Mouse (Mus musculus): Measurements from ENCODE around the gene Wrap73. TPM values are rescaled to one million over a fixed set of nuclear protein-coding genes. Genes with fewer than 3 reads are reported as not detected.

Gene Wrap73
- polyA plus RNA-seq, 1 experiment from 2014 or later, result 46.0 TPM

DNA sequence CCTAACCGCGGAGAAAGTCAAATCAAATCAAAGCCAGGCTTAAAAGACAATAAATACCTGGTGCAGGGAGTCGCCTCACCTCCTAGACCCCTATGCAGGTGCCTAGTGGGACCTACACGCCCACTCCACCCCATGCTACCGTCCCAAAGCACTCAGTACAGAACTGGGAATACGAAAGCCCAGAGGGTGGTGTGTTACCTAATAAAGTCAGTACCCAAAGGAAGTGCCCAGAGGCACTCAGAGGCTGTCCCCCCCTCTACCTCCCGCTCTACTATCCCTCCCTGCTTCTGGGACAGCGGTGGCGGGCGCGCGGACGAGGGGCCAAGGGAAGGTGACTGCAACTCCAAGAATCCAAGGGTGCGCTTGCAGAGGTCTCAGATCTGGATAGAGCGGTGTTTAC, 27.8 kb downstream of the Wrap73 start:
- Histone ChIP-seq H3K4me1 (replicated peaks) (peaks cover 34% of the 10 kb centered on the region), H3K27ac (no peak overlapping the region), H3K4me3 (peak overlapping the region; percentile 56), H3K36me3 (no peaks in the 10 kb centered on the region), H3K9me3 (no peaks in the 10 kb centered on the region), H3K4me2 (peak overlapping the region; percentile 97), H3K27me3 (peaks cover 54% of the 10 kb centered on the region), H3K9ac (0 out of 2 replicates have a peak overlapping the region, but pooled peaks have one; percentile 72)
- WGBS, result under 1% methylated on average over 15 of the region's 15 CpGs
- ATAC-seq (ENCODE audit: low FRiP score), result peak; percentile 29; the same call in 1 of the 2 replicates

DNA sequence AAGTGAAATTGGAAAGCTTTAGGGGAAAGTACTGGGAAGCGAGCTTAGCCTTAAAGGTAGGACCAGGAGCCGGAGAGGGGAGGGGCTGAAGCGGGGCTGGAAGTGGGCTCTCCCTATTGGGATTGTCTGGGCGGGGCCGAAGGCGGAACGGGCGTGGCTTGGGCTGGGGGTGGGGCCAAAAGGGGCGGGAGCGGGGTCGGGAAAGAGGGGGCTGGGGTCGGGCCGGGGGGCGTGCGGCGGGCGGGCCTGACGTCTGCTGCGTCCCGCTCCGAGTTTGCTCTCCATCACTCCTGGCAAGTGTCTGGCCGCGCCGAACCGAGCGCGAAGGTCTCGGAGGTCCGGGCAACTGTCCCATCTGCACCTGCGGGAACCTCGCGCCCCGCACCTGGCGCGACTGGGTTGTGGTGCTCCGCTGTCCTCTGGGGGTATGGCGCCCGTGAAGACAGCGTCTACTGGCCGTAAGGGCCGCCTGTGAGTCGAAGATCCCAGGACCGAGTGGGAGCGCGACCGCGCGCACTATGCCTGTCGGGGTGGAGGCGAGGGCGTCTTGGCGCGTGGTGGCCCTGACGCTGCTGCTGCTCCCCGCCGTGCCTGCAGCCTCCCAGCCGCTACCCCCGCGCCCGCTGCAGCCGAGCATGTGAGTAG, 28.5 kb downstream of the Wrap73 start, which contains the start of gene Megf6:
Gene Megf6 (plus strand): TSS at position 225 of the 645 bp plus-strand sequence.
- Histone ChIP-seq H3K9ac (peak within 1 kb of the TSS; percentile 72), H3K4me1 (replicated peaks) (peaks cover 34% of the 10 kb centered on the region), H3K9me3 (no peaks in the 10 kb centered on the region), H3K4me2 (peak within 1 kb of the TSS; percentile 97), H3K36me3 (no peaks in the 10 kb centered on the region), H3K4me3 (peak within 1 kb of the TSS; percentile 56), H3K27me3 (peaks cover 54% of the 10 kb centered on the region), H3K27ac (peak within 1 kb of the TSS; percentile 8; the same call in 1 of the 2 replicates)
- ATAC-seq (ENCODE audit: low FRiP score), result peak; percentile 53
- under 1% methylated on average over 57 of the region's 61 CpGs for WGBS

DNA sequence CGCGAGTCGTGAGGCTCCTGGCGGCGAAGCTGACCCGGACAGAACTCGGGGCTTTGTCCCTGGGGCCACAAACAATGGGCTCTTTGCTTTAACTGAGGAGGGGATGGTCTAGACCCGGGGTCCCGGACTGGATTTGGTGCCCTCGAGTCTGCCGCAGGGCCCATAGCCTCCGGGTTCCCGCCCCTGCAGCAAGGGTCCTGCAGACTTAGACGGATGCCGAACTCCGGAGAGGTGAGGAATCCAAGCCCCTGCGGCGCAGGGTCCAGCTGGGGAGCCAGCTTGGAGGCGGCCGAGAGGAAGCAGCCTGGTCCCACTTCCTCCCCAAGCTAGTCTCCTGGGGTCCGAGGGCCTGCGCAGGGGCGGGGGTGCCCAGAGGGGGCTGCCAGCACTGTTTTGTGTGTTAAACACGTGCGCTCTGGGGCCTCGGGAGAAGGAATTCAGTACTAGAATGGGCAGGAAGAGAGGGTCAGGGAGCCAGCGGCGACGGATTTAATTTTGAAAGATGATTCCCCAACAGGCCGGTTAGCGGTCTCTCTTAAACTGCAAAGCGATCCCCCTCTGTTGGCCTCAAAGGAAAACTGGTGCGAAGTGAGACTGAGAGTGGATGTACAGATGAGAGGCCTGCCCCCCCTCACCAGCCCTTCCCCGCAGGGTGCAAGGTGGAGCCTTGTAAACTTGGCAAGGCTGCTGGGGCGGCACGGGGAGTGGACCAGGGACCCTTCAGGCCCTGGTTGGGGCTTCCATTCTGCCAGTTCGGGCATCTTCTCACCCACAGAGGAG, 29.2 kb downstream of the Wrap73 start:
- Histone ChIP-seq H3K4me3 (peak overlapping the region; percentile 56), H3K4me2 (peak overlapping the region; percentile 97), H3K9me3 (no peaks in the 10 kb centered on the region), H3K9ac (peak overlapping the region; percentile 72), H3K36me3 (no peaks in the 10 kb centered on the region), H3K27ac (peak overlapping the region; percentile 8; the same call in 1 of the 2 replicates), H3K27me3 (peaks cover 54% of the 10 kb centered on the region), H3K4me1 (replicated peaks) (peaks cover 34% of the 10 kb centered on the region)
- ATAC-seq (ENCODE audit: low FRiP score), result peak; percentile 18
- 1% methylated on average over 37 of the region's 37 CpGs for WGBS

- Histone ChIP-seq H3K27me3 (peaks cover 54% of the 10 kb centered on the region), H3K4me1 (replicated peaks) (peaks cover 34% of the 10 kb centered on the region), H3K36me3 (no peaks in the 10 kb centered on the region), H3K9ac (peak overlapping the region; percentile 72), H3K9me3 (no peaks in the 10 kb centered on the region), H3K4me3 (peak overlapping the region; percentile 56), H3K27ac (no peak overlapping the region), H3K4me2 (peak overlapping the region; percentile 97)
- no peak for ATAC-seq (ENCODE audit: low FRiP score)
- 41% methylated on average over 13 of the region's 13 CpGs for WGBS
Measured at GRCm38 (mm10) chr4:154171931-154172604, 29.9 kb downstream of the Wrap73 start.

DNA sequence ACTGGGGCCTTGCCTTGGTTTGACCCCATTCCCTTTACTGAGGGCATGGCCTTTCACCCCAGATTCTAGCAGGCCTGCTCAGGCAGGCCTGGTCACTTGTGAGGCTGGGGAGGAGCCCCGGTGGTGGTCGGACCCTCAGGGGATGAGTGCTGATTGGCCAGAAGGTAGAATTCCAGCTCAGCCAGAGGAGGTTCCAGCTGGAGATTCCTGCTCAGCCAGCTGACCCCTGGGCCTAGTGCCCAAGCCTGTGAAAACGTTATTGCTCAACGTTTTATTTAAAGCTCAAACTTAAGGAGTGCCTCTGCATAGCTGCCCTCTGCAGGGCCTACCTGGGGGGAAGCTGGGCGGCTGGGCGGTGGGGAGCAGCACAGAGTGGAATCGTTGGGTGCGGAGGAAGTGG, 35.1 kb downstream of the Wrap73 start:
- H3K9me3 ChIP-seq, result no peaks in the 10 kb centered on the region
- no peak overlapping the region for H3K9ac ChIP-seq
- WGBS, result 67% methylated on average over 8 of the region's 8 CpGs
- H3K4me3 ChIP-seq, result no peak overlapping the region
- H3K4me2 ChIP-seq, result no peak overlapping the region
- ATAC-seq (ENCODE audit: low FRiP score), result no peak
- peaks cover 8% of the 10 kb centered on the region for H3K4me1 ChIP-seq (replicated peaks)
- peaks cover 14% of the 10 kb centered on the region for H3K27me3 ChIP-seq
- H3K27ac ChIP-seq, result no peak overlapping the region
- H3K36me3 ChIP-seq, result no peaks in the 10 kb centered on the region

GRCm38 (mm10) chr4:154181001-154181400, 38.8 kb downstream of the Wrap73 start:
- Histone ChIP-seq H3K4me2 (no peak overlapping the region), H3K4me1 (replicated peaks) (no peaks in the 10 kb centered on the region), H3K36me3 (no peaks in the 10 kb centered on the region), H3K9ac (no peak overlapping the region), H3K4me3 (no peak overlapping the region), H3K27ac (no peak overlapping the region), H3K9me3 (no peaks in the 10 kb centered on the region), H3K27me3 (no peaks in the 10 kb centered on the region)
- 91% methylated on average over 7 of the region's 7 CpGs for WGBS
- ATAC-seq (ENCODE audit: low FRiP score), result no peak

- ATAC-seq (ENCODE audit: low FRiP score), result no peak
- Histone ChIP-seq H3K4me2 (no peak overlapping the region), H3K27ac (no peak overlapping the region), H3K9ac (no peak overlapping the region), H3K36me3 (no peaks in the 10 kb centered on the region), H3K9me3 (no peaks in the 10 kb centered on the region), H3K4me1 (replicated peaks) (peaks cover 3% of the 10 kb centered on the region; the same call in 1 of the 2 replicates), H3K27me3 (no peaks in the 10 kb centered on the region), H3K4me3 (no peak overlapping the region)
- 75% methylated on average over 5 of the region's 5 CpGs for WGBS
Measured at GRCm38 (mm10) chr4:154183566-154183965, 41.4 kb downstream of the Wrap73 start.

DNA sequence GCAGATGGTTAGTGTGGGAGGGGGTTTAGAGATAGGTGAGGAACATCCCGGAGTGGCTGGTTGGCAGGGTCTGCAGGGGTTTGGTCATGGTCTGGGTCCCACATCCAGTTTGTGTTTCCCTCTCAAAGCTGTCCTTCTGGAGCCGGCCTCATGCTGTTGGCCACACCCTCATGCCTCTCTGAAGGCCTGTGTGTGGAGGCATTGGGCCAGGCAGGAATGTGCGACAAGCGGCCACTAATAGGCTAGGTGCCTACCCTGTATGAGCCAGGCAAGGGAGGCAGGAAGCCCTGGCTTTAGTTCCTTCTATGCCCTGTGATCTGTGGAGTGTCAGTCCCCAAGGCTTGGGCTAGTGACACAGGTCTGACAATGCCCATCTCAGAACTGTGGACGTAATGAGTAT, 42.8 kb downstream of the Wrap73 start:
- H3K9ac ChIP-seq, result no peak overlapping the region; the same call in 1 of the 2 replicates
- no peak overlapping the region for H3K27ac ChIP-seq
- ATAC-seq (ENCODE audit: low FRiP score), result no peak
- no peak overlapping the region for H3K4me2 ChIP-seq
- H3K27me3 ChIP-seq, result no peaks in the 10 kb centered on the region
- H3K36me3 ChIP-seq, result no peaks in the 10 kb centered on the region
- H3K4me1 ChIP-seq (replicated peaks), result peaks cover 3% of the 10 kb centered on the region; the same call in 1 of the 2 replicates
- H3K9me3 ChIP-seq, result no peaks in the 10 kb centered on the region
- 79% methylated on average over 5 of the region's 5 CpGs for WGBS
- no peak overlapping the region for H3K4me3 ChIP-seq

DNA sequence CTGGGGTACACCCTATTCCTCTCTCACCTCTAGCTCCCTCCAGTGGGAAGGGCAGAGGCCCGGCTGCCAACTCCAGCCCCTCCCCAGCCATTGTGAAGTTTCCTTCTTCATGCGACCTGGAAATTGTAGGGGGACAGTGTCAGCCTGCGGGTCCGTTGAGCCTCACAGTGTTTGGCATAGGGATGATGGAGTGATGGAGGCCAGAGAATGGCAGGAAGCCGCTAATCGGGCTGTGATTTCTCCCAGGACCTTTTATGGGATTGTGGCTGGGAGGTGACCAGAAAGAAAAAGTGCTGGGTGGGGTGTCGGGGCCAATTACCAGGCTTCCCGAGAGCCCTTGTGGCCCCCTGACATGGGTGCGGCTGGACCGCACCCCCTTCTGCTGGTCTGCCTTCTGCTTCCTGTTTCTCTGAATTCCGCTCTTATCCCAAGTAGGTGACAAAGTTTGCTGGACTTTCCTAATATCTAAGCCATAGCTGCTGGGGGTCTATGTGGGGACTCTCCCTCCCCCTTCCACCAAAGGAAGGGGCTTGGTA, 43.9 kb downstream of the Wrap73 start:
- Histone ChIP-seq H3K4me3 (no peak overlapping the region), H3K27me3 (no peaks in the 10 kb centered on the region), H3K4me2 (no peak overlapping the region), H3K9ac (no peak overlapping the region), H3K4me1 (replicated peaks) (peaks cover 3% of the 10 kb centered on the region; the same call in 1 of the 2 replicates), H3K36me3 (no peaks in the 10 kb centered on the region), H3K27ac (no peak overlapping the region), H3K9me3 (no peaks in the 10 kb centered on the region)
- no peak for ATAC-seq (ENCODE audit: low FRiP score)
- WGBS, result 91% methylated on average over 11 of the region's 11 CpGs

DNA sequence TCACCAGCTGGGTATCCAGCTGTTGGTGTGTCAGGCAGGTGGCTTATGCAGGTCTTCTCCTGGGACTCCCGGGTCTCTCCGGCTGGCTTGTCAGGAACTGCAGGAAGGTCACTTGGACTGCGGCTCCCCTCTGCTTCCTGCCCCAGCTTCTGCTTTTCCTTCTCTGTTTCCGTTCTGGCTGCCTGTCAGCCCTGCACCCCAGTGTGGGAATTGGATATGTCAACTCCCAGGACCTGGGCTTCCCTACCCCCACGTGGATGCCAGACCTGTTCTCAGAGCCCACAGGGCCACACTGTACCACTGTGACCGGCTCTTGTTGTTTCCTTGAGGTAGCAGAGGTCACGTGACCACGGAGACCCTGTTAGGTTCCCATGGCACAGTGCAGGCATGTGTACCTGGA, 46.8 kb downstream of the Wrap73 start:
- Histone ChIP-seq H3K9ac (no peak overlapping the region), H3K36me3 (no peaks in the 10 kb centered on the region), H3K27ac (no peak overlapping the region), H3K4me1 (replicated peaks) (peaks cover 3% of the 10 kb centered on the region; the same call in 1 of the 2 replicates), H3K9me3 (no peaks in the 10 kb centered on the region), H3K4me2 (no peak overlapping the region), H3K4me3 (no peak overlapping the region), H3K27me3 (no peaks in the 10 kb centered on the region)
- no peak for ATAC-seq (ENCODE audit: low FRiP score)
- 81% methylated on average over 8 of the region's 8 CpGs for WGBS

- H3K4me3 ChIP-seq, result no peak overlapping the region
- no peaks in the 10 kb centered on the region for H3K9me3 ChIP-seq
- H3K9ac ChIP-seq, result no peak overlapping the region
- H3K4me1 ChIP-seq (replicated peaks), result peaks cover 30% of the 10 kb centered on the region
- no peaks in the 10 kb centered on the region for H3K27me3 ChIP-seq
- H3K36me3 ChIP-seq, result no peaks in the 10 kb centered on the region
- H3K4me2 ChIP-seq, result no peak overlapping the region
- 41% methylated on average over 6 of the region's 6 CpGs for WGBS
- ATAC-seq (ENCODE audit: low FRiP score), result no peak
- H3K27ac ChIP-seq, result peak overlapping the region; percentile 35; the same call in 1 of the 2 replicates
Measured at GRCm38 (mm10) chr4:154197961-154198360, 55.8 kb downstream of the Wrap73 start.
